Mouse (Mus musculus): ENCODE measurements at regions not wholly inside any gene's neighbourhood (a gene's known extent, or its start where the extent isn't known, plus 50 kb on each side); places are given as distances from the start of the nearest gene placed in this dataset.
"Not testable (repeated sequence)": the region's sequence is repeated elsewhere in the genome, so short reads cannot be mapped to it uniquely, and the experiment has no call there.

DNA sequence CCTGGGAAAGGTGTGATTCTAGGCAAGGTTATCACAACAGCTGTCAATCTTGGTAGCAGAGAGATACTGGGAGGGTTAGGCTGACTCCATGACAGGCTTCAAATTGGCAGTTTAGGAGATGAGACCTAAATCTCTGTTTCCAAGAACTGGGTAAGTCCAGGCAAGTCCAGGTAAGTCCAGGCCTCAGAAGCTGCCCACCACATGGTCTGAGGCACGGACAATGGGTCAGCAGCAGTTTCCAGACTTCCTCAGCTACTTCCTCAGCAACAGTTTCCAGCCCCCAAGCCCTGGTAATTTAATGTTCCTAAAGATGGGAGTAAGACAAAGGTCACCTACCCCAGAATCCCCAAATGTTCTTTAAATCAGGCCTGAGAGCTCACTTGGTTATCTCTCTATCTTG, 157.1 kb downstream of the Enc1 start:
- no peaks in the 10 kb centered on the region for H3K27me3 ChIP-seq (ENCODE audit: control insufficient read depth, insufficient read depth, low read length)
- no peaks in the 10 kb centered on the region for H3K4me1 ChIP-seq (ENCODE audit: control insufficient read depth, insufficient read depth, insufficient read length)
- TF ChIP-seq POLR2A (IDR thresholded peaks at IDR 0.05; ENCODE audit: low read depth, low read length) (no peak), CTCF (IDR thresholded peaks at IDR 0.05; ENCODE audit: extremely low read depth, insufficient read depth, insufficient read length, insufficient replicate concordance) (no peak)
- no peak overlapping the region for H3K4me3 ChIP-seq (ENCODE audit: extremely low read depth, insufficient read depth, insufficient read length)
- no peaks in the 10 kb centered on the region for H3K36me3 ChIP-seq (ENCODE audit: control insufficient read depth, insufficient read depth, low read length)
- WGBS = 67% methylated on average over 1 of the region's 1 CpGs
- DNase-seq (ENCODE audit: low read depth in 1 of 2, low spot score in 2 of 2) = no peak
- H3K27ac ChIP-seq (ENCODE audit: insufficient read depth, low read length) = no peak overlapping the region

DNA sequence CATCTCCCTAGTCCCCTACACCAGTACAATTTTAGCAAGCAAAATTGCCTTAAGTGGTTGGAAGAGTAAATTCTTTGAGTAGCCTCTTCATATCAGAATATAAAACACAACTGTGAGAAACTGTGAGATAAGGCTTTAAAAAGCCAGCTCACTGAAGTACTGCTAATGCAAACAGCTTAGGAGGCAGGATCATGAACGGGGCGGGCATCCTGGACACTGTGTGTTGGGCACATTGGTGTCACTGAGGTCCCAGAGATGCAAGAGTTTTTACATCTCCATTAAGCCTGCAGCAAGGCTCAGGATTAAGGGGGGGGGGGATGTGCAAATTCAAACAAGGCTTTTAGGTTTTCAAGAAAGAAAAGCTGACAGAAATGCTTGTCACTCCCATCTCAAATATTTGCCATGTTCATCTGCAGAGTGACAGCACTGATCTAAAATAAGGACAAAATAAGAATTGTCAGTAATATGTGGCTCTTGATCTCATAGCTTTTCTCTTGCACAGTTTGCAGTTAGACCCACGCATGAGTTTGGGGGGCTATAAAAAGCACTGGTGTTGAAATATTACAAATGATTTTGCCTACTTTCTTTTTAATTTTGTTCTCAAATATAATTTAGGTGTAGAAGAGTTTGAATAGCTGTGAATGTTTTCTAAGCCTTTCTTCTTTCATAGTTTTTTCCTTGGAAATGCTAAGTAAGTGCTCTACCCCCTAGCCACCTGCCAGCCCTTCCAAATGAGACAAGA, 156.2 kb downstream of the Enc1 start:
- Histone ChIP-seq H3K27ac (ENCODE audit: insufficient read depth, low read length) (no peak overlapping the region), H3K27me3 (ENCODE audit: control insufficient read depth, insufficient read depth, low read length) (no peaks in the 10 kb centered on the region), H3K4me1 (ENCODE audit: control insufficient read depth, insufficient read depth, insufficient read length) (no peaks in the 10 kb centered on the region), H3K4me3 (ENCODE audit: extremely low read depth, insufficient read depth, insufficient read length) (no peak overlapping the region), H3K36me3 (ENCODE audit: control insufficient read depth, insufficient read depth, low read length) (no peaks in the 10 kb centered on the region)
- no peak for DNase-seq (ENCODE audit: low read depth in 1 of 2, low spot score in 2 of 2)
- TF ChIP-seq POLR2A (IDR thresholded peaks at IDR 0.05; ENCODE audit: low read depth, low read length) (no peak), CTCF (IDR thresholded peaks at IDR 0.05; ENCODE audit: extremely low read depth, insufficient read depth, insufficient read length, insufficient replicate concordance) (no peak)
- WGBS = 91% methylated on average over 3 of the region's 3 CpGs

DNA sequence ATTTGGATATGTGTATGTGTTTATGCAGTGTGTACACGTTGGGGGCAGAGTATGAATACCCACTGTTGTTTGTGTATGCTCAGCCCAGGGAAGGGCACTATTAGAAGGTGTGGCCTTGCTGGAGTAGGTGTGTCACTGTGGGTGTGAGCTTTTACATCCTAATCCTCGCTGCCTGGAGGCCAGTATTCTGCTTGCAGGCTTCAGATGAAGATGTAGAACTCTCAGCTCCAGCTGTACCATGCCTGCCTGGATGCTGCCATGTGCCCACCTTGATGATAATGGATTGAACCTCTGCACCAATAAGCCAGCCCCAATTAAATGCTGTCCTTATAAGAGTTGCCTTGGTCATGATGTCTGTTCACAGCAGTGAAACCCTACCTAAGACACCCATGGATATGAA, 155.4 kb downstream of the Enc1 start:
- H3K27ac ChIP-seq (ENCODE audit: insufficient read depth, low read length); DNase-seq (ENCODE audit: low read depth in 1 of 2, low spot score in 2 of 2); H3K27me3 ChIP-seq (ENCODE audit: control insufficient read depth, insufficient read depth, low read length); H3K4me1 ChIP-seq (ENCODE audit: control insufficient read depth, insufficient read depth, insufficient read length); H3K4me3 ChIP-seq (ENCODE audit: extremely low read depth, insufficient read depth, insufficient read length); H3K36me3 ChIP-seq (ENCODE audit: control insufficient read depth, insufficient read depth, low read length): not testable (repeated sequence)
- 81% methylated on average over 2 of the region's 2 CpGs for WGBS

DNA sequence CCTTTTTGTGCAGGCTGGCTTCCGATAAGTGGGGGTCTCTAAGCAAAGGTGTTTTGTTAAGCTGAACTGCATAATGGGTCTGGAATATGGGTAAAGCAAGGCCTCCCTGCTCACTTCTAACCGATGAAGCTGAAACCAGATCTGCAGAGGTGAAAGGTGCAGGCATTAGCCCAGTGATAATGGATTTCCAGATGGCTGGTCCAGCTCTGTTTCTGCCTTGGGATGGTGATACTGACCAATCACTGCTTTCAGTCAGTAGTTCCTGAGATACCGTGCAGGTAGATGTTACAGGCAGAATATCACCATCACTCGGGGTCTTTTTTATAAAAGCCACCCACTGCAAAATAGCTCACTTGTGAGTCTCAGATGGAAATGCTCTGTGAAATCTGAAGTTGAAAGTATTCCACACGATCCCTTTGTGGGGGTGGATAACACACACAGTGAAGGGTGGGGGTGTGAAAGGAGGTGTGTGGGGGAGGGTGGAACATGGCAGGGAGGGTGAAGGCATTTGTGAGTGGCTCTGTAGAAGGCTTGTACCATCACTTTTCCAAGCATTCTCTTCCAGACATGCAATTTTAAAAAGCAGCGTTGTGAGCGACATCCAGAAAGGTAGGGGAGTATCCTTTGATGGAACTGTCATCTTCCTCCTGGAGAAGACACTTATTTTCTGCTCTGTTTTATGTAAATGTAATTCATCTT, 154.0 kb downstream of the Enc1 start:
- no peak overlapping the region for H3K27ac ChIP-seq (ENCODE audit: insufficient read depth, low read length)
- no peaks in the 10 kb centered on the region for H3K27me3 ChIP-seq (ENCODE audit: control insufficient read depth, insufficient read depth, low read length)
- no peak overlapping the region for H3K4me3 ChIP-seq (ENCODE audit: extremely low read depth, insufficient read depth, insufficient read length)
- DNase-seq (ENCODE audit: low read depth in 1 of 2, low spot score in 2 of 2) = no peak
- TF ChIP-seq POLR2A (IDR thresholded peaks at IDR 0.05; ENCODE audit: low read depth, low read length) = no peak
- TF ChIP-seq CTCF (IDR thresholded peaks at IDR 0.05; ENCODE audit: extremely low read depth, insufficient read depth, insufficient read length, insufficient replicate concordance) = no peak
- H3K36me3 ChIP-seq (ENCODE audit: control insufficient read depth, insufficient read depth, low read length) = no peaks in the 10 kb centered on the region
- no peaks in the 10 kb centered on the region for H3K4me1 ChIP-seq (ENCODE audit: control insufficient read depth, insufficient read depth, insufficient read length)
- WGBS = 89% methylated on average over 7 of the region's 7 CpGs

DNA sequence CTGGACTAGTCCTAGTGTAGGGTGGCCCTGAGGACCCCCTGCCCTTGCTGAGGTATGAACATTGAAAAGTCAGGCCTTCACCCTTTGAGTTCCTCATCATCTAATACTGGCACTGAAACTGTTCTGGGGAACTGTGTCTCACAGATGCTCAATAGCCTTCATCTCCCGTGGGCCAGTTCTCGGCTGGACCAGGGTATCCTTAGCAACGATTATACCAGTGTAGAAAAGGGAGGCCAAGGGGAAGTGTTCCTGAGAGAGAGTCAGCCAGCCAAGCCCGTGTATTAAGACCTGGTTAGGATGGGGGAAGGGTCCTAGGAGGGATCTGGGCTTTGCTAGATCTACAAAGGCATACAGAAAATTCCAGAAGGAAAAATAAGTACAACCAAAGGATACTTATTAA, 153.2 kb downstream of the Enc1 start:
- Histone ChIP-seq H3K27me3 (ENCODE audit: control insufficient read depth, insufficient read depth, low read length) (no peaks in the 10 kb centered on the region), H3K4me3 (ENCODE audit: extremely low read depth, insufficient read depth, insufficient read length) (no peak overlapping the region), H3K36me3 (ENCODE audit: control insufficient read depth, insufficient read depth, low read length) (no peaks in the 10 kb centered on the region), H3K4me1 (ENCODE audit: control insufficient read depth, insufficient read depth, insufficient read length) (no peaks in the 10 kb centered on the region), H3K27ac (ENCODE audit: insufficient read depth, low read length) (no peak overlapping the region)
- DNase-seq (ENCODE audit: low read depth in 1 of 2, low spot score in 2 of 2) = no peak
- TF ChIP-seq CTCF (IDR thresholded peaks at IDR 0.05; ENCODE audit: extremely low read depth, insufficient read depth, insufficient read length, insufficient replicate concordance) (no peak), POLR2A (IDR thresholded peaks at IDR 0.05; ENCODE audit: low read depth, low read length) (no peak)
- WGBS = 80% methylated on average over 4 of the region's 4 CpGs

DNA sequence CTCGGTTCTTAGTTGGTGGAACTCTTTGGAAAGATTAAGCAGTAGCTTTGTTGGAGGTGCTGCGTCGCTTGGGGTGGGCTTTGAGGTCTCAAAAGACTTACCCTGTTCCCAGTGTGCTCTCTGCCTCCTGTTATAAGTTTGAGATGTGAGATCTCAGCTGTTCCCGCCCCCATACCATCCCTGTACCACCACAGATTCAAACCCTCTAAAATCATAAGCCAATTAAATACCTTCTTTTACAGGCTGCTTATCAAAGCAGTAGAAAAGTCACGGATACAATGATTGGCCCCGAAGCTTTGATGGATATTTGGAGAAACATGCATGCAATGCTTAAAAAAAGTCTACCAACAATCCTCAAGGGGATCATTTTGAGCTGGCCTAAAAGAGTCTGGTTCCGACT, 152.6 kb downstream of the Enc1 start:
- no peak for TF ChIP-seq CTCF (IDR thresholded peaks at IDR 0.05; ENCODE audit: extremely low read depth, insufficient read depth, insufficient read length, insufficient replicate concordance)
- no peak for TF ChIP-seq POLR2A (IDR thresholded peaks at IDR 0.05; ENCODE audit: low read depth, low read length)
- Histone ChIP-seq H3K36me3 (ENCODE audit: control insufficient read depth, insufficient read depth, low read length) (no peaks in the 10 kb centered on the region), H3K4me3 (ENCODE audit: extremely low read depth, insufficient read depth, insufficient read length) (no peak overlapping the region), H3K4me1 (ENCODE audit: control insufficient read depth, insufficient read depth, insufficient read length) (no peaks in the 10 kb centered on the region), H3K27ac (ENCODE audit: insufficient read depth, low read length) (no peak overlapping the region), H3K27me3 (ENCODE audit: control insufficient read depth, insufficient read depth, low read length) (no peaks in the 10 kb centered on the region)
- no peak for DNase-seq (ENCODE audit: low read depth in 1 of 2, low spot score in 2 of 2)
- 87% methylated on average over 7 of the region's 7 CpGs for WGBS

DNA sequence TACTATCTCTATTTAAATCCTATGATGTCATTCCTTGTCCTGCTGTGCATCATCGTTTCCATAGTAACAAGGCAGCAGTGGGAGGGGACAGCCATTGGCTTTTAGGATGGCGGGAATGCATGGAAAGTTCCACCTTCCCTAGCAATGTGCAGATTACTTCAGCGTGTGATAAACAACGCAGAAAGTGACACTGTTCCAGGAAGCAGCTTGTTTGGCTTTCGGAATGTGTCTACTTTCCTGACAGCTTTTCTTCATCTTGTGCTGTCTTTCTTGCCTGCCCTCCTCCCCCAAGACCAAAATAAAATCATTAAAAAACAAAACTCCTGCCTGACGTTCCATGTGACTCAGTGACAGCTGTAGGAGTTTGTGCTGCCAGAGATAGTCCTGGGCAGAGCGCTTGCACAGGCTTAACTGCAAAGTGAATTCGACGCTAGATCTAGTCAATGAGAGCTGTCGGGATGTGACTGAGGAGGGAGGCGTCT, 149.6 kb downstream of the Enc1 start:
- TF ChIP-seq CTCF (IDR thresholded peaks at IDR 0.05; ENCODE audit: extremely low read depth, insufficient read depth, insufficient read length, insufficient replicate concordance) = no peak
- TF ChIP-seq POLR2A (IDR thresholded peaks at IDR 0.05; ENCODE audit: low read depth, low read length) = no peak
- 75% methylated on average over 11 of the region's 11 CpGs for WGBS
- Histone ChIP-seq H3K27me3 (ENCODE audit: control insufficient read depth, insufficient read depth, low read length) (no peaks in the 10 kb centered on the region), H3K4me1 (ENCODE audit: control insufficient read depth, insufficient read depth, insufficient read length) (no peaks in the 10 kb centered on the region), H3K4me3 (ENCODE audit: extremely low read depth, insufficient read depth, insufficient read length) (no peak overlapping the region), H3K27ac (ENCODE audit: insufficient read depth, low read length) (no peak overlapping the region), H3K36me3 (ENCODE audit: control insufficient read depth, insufficient read depth, low read length) (no peaks in the 10 kb centered on the region)
- no peak for DNase-seq (ENCODE audit: low read depth in 1 of 2, low spot score in 2 of 2)
